Mouse (Mus musculus) heart, adult 2 months (tissue): ENCODE data around the gene Zfp2.

ENCODE experiments used
- CTCF ChIP-seq: fragments of 200-600 bp; IDR thresholded peaks from 2 replicates; pipeline ENCODE4 v1.8.1; 2022; ENCODE audit warnings: antibody characterized with exemption, mild to moderate bottlenecking, moderate library complexity
- POLR2A ChIP-seq: fragments of 200-500 bp; IDR thresholded peaks from 2 replicates; pipeline ENCODE4 v1.6.1; 2011; ENCODE audit warnings: mild to moderate bottlenecking, low read depth, low read length, control low read depth; ENCODE audit not compliant: insufficient read depth

DNA sequence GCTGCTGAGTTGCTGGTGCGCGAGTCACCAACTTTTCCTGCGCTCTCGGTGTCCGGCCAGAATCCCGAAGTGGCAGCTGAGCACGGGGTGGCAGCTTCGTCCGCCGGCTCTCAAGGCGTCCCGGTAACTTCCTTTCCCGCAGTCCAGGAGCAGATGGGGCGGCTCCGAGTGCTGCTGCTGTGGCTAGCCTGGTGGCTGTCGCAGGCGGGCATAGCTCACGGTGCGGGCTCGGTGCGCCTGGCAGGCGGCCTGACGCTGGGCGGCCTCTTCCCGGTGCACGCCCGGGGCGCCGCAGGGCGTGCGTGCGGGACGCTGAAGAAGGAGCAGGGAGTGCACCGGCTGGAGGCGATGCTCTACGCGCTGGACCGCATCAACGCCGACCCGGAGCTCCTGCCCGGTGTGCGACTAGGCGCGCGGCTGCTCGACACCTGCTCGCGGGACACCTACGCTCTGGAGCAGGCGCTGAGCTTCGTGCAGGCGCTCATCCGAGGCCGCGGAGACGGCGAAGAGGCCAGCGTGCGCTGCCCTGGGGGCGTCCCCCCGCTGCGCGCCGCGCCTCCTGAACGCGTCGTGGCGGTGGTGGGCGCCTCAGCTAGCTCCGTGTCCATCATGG lies 64.9 kb downstream of the Zfp2 start:
- TF ChIP-seq CTCF (no peak), POLR2A (no peak)
